Mouse (Mus musculus) C2C12 (cell line): ENCODE results near the gene Gm28729. TPM values are rescaled to one million over a fixed set of nuclear protein-coding genes. Genes with fewer than 3 reads are reported as not detected.

Source experiments
- H3K27me3 ChIP-seq: one replicate; pipeline ENCODE4 v1.6.1; 2011; ENCODE audit not compliant: control insufficient read depth, insufficient read depth, insufficient read length
- H3K36me3 ChIP-seq: one replicate; pipeline ENCODE4 v1.6.1; 2011; ENCODE audit not compliant: control insufficient read depth, insufficient read depth
- H3K4me3 ChIP-seq: one replicate; pipeline ENCODE4 v1.5.1; 2011; ENCODE audit warnings: mild to moderate bottlenecking, control low read depth; ENCODE audit not compliant: poor library complexity, insufficient read depth, severe bottlenecking
- H3K79me2 ChIP-seq: one replicate; pipeline ENCODE4 v1.6.1; 2011; ENCODE audit not compliant: control insufficient read depth, insufficient read depth
- H3K79me3 ChIP-seq: one replicate; pipeline ENCODE4 v1.6.1; 2011; ENCODE audit warnings: low read depth, control low read depth
- H3ac ChIP-seq: one replicate; pipeline ENCODE3; 2011; ENCODE audit warnings: low read depth; ENCODE audit not compliant: control insufficient read depth, insufficient read length
- CEBPB ChIP-seq: IDR thresholded peaks from one replicate; pipeline ENCODE4 v1.6.1; 2011; ENCODE audit warnings: low read depth, mild to moderate bottlenecking, control low read depth, moderate library complexity
- CTCF ChIP-seq: IDR thresholded peaks from one replicate; pipeline ENCODE4 v1.5.1; 2011; ENCODE audit not compliant: control insufficient read depth, insufficient read depth, insufficient read length
- FOSL1 ChIP-seq: IDR thresholded peaks from one replicate; pipeline ENCODE4 v1.8.0; 2011; ENCODE audit warnings: mild to moderate bottlenecking, low read length; ENCODE audit not compliant: poor library complexity, insufficient read depth, severe bottlenecking
- MAX ChIP-seq: IDR thresholded peaks from one replicate; pipeline ENCODE4 v1.6.1; 2011; ENCODE audit warnings: mild to moderate bottlenecking, control low read depth
- MYOD1 ChIP-seq: IDR thresholded peaks from one replicate; pipeline ENCODE4 v1.6.1; 2011; ENCODE audit warnings: low read depth; ENCODE audit not compliant: control insufficient read depth, insufficient read length
- MYOG ChIP-seq: IDR thresholded peaks from one replicate; pipeline ENCODE4 v1.6.1; 2011; ENCODE audit not compliant: control insufficient read depth, insufficient read length; ENCODE audit errors: extremely low read depth
- USF1 ChIP-seq: IDR thresholded peaks from one replicate; pipeline ENCODE4 v1.6.1; 2011; ENCODE audit warnings: low read depth, mild to moderate bottlenecking, control low read depth, moderate library complexity
- polyA plus RNA-seq: library from polyadenylated mRNA; unstranded; fragments of >200 nt; fragmentation: generic; extraction: Trizol; gene quantifications from one replicate; pipeline ENCODE4 v1.2.1, GENCODE M21; 2012; ENCODE audit warnings: missing spikeins

Gene Gm28729
- polyA plus RNA-seq, 1 experiment, result not detected

DNA sequence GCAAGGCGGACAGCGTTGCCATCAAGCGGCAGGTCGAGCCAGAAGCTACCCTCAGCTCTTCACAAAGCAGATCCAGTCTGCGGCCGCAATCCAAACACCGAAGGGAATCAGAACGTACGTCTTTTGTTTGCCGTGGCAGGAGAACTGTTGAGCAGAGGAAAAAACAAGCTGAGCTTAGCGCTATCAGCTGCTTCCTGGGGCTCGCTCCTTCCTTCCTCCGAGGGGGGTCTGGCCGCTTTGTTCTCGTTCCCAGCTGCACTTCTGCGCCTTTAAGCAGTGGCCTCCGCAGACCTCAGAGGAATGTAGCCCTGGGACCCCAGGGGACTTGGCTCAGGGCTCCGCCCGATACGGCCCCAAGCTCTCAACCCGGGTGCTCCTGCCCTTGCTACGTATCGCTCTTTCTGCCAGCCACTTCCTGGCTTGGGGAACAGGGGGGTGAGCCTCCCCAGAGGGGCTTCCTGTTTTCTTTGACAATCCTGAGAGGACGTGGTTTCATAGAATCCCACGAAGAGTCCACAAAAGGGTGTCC, 87.2 kb downstream of the Gm28729 start:
- H3ac ChIP-seq, result no peak overlapping the region
- H3K27me3 ChIP-seq, result no peaks in the 10 kb centered on the region
- no peaks in the 10 kb centered on the region for H3K36me3 ChIP-seq
- H3K4me3 ChIP-seq, result no peak overlapping the region
- no peaks in the 10 kb centered on the region for H3K79me3 ChIP-seq
- TF ChIP-seq CEBPB (no peak), CTCF (no peak), MYOD1 (no peak), MAX (no peak), MYOG (no peak), FOSL1 (no peak), USF1 (no peak)
- no peaks in the 10 kb centered on the region for H3K79me2 ChIP-seq

- Histone ChIP-seq H3K27me3 (no peaks in the 10 kb centered on the region), H3K79me3 (no peaks in the 10 kb centered on the region), H3K36me3 (no peaks in the 10 kb centered on the region), H3K4me3 (no peak overlapping the region), H3K79me2 (no peaks in the 10 kb centered on the region), H3ac (no peak overlapping the region)
- TF ChIP-seq USF1 (no peak), MYOD1 (no peak), CEBPB (no peak), CTCF (no peak), MYOG (no peak)
These were observed 87.9 kb downstream of the Gm28729 start for GRCm38 (mm10) chr9:96436901-96437804.

Other genes starting within 250 kb of the Gm28729 start
- gene Atp1b3, start 160.8 kb downstream of the Gm28729 start, polyA plus RNA-seq, result 102 TPM
- gene Rnf7, start 46.6 kb downstream of the Gm28729 start, polyA plus RNA-seq, result 121 TPM
- gene Rasa2, start 106.4 kb upstream of the Gm28729 start, polyA plus RNA-seq, result 1.5 TPM
- gene Zbtb38, start 227.6 kb upstream of the Gm28729 start, polyA plus RNA-seq, result 10.0 TPM